Mouse (Mus musculus) ES-Bruce4 (cell line): ENCODE results near the gene Plppr3. TPM values are rescaled to one million over a fixed set of nuclear protein-coding genes. Genes with fewer than 3 reads are reported as not detected.
A peak's percentile ranks its signal among the peaks of the same experiment; 100 is the strongest.

Source experiments
- H3K27ac ChIP-seq: 2 replicates; pipeline ENCODE4 v1.5.1; 2012; ENCODE audit warnings: low read length, inconsistent platforms; ENCODE audit not compliant: insufficient read depth
- H3K27me3 ChIP-seq: 2 replicates; pipeline ENCODE4 v1.6.1; 2012; ENCODE audit warnings: mild to moderate bottlenecking, low read length, inconsistent platforms; ENCODE audit not compliant: control insufficient read depth, poor library complexity, insufficient read depth, severe bottlenecking
- H3K36me3 ChIP-seq: 2 replicates; pipeline ENCODE4 v1.6.1; 2012; ENCODE audit warnings: inconsistent platforms, mild to moderate bottlenecking, low read length, moderate library complexity; ENCODE audit not compliant: control insufficient read depth, poor library complexity, insufficient read depth, severe bottlenecking
- H3K4me1 ChIP-seq: one replicate; pipeline ENCODE4 v1.8.1; 2011; ENCODE audit warnings: low read length; ENCODE audit not compliant: control insufficient read depth, insufficient read depth
- H3K4me3 ChIP-seq: 2 replicates; pipeline ENCODE4 v1.5.1; 2011; ENCODE audit warnings: low read depth, mild to moderate bottlenecking, low read length
- H3K9ac ChIP-seq: 2 replicates; pipeline ENCODE4 v1.6.1; 2012; ENCODE audit warnings: low read depth, mild to moderate bottlenecking, inconsistent platforms; ENCODE audit not compliant: poor library complexity, severe bottlenecking
- H3K9me3 ChIP-seq: replicated peaks from 2 replicates; pipeline ENCODE4 v1.6.1; 2012; ENCODE audit warnings: mild to moderate bottlenecking, low read length, inconsistent platforms; ENCODE audit not compliant: control insufficient read depth, poor library complexity, insufficient read depth, severe bottlenecking
- CTCF ChIP-seq: IDR thresholded peaks from one replicate; pipeline ENCODE4 v1.8.1; 2011; ENCODE audit warnings: low read depth, low read length
- EP300 ChIP-seq: IDR thresholded peaks from 2 replicates; pipeline ENCODE4 v1.6.1; 2011; ENCODE audit warnings: low read depth, low read length; ENCODE audit not compliant: insufficient read depth
- POLR2A ChIP-seq: IDR thresholded peaks from one replicate; pipeline ENCODE4 v1.8.1; 2011; ENCODE audit warnings: low read length; ENCODE audit not compliant: insufficient read depth
- polyA plus RNA-seq: library from polyadenylated mRNA; stranded (reverse); fragments of >200 nt; gene quantifications from 2 replicates; pipeline ENCODE4 v1.2.4, GENCODE M21; 2011; ENCODE audit warnings: low read depth; ENCODE audit not compliant: missing spikeins, insufficient read depth, insufficient read length

Gene Plppr3
- 6.4 and 8.3 TPM in 2 replicates for polyA plus RNA-seq

GRCm38 (mm10) chr10:79874290-79874862 is at the start of gene Plppr3, which contains the start of gene Prtn3:
Plppr3 (minus strand) TSS chr10:79874634.
Prtn3 (plus strand) TSS chr10:79874476.
- peak within 1 kb of the TSS; percentile 77 for H3K4me3 ChIP-seq
- H3K9me3 ChIP-seq: no peaks in the 10 kb centered on the region
- H3K36me3 ChIP-seq: no peaks in the 10 kb centered on the region
- H3K27ac ChIP-seq: no peak within 1 kb of the TSS
- TF ChIP-seq POLR2A: no peak
- no peak for TF ChIP-seq CTCF
- no peak for TF ChIP-seq EP300
- peak within 1 kb of the TSS; percentile 66 for H3K9ac ChIP-seq
- peaks cover 2% of the 10 kb centered on the region for H3K4me1 ChIP-seq
- no peaks in the 10 kb centered on the region for H3K27me3 ChIP-seq

- no peak overlapping the region for H3K27ac ChIP-seq
- no peaks in the 10 kb centered on the region for H3K27me3 ChIP-seq
- H3K4me1 ChIP-seq: peaks cover 7% of the 10 kb centered on the region
These were observed 47.1 kb upstream of the Plppr3 start for GRCm38 (mm10) chr10:79921572-79921971.

GRCm38 (mm10) chr10:79920958-79921535 is 46.6 kb upstream of the Plppr3 start, which contains the start of gene R3hdm4:
R3hdm4 (minus strand) TSS chr10:79921208.
- H3K9me3 ChIP-seq: no peaks in the 10 kb centered on the region
- H3K4me3 ChIP-seq: peak within 1 kb of the TSS; percentile 49
- no peak within 1 kb of the TSS for H3K27ac ChIP-seq
- TF ChIP-seq EP300 (no peak), CTCF (no peak), POLR2A (no peak)
- no peaks in the 10 kb centered on the region for H3K27me3 ChIP-seq
- peak within 1 kb of the TSS; percentile 37 for H3K9ac ChIP-seq
- H3K36me3 ChIP-seq: no peaks in the 10 kb centered on the region
- peaks cover 7% of the 10 kb centered on the region for H3K4me1 ChIP-seq

More at GRCm38 (mm10) chr10:79921572-79921971, 47.1 kb upstream of the Plppr3 start:
- no peak for TF ChIP-seq EP300
- TF ChIP-seq CTCF: no peak
- no peak for TF ChIP-seq POLR2A
- peak overlapping the region; percentile 37 for H3K9ac ChIP-seq
- no peaks in the 10 kb centered on the region for H3K9me3 ChIP-seq
- H3K36me3 ChIP-seq: no peaks in the 10 kb centered on the region
- H3K4me3 ChIP-seq: peak overlapping the region; percentile 49

- Histone ChIP-seq H3K4me3 (peak overlapping the region; percentile 22; the same call in 1 of the 2 replicates), H3K9me3 (no peaks in the 10 kb centered on the region), H3K36me3 (no peaks in the 10 kb centered on the region), H3K9ac (no peak overlapping the region), H3K27me3 (no peaks in the 10 kb centered on the region), H3K27ac (no peak overlapping the region), H3K4me1 (peaks cover 7% of the 10 kb centered on the region)
- no peak for TF ChIP-seq EP300
- no peak for TF ChIP-seq CTCF
- TF ChIP-seq POLR2A: no peak
These were observed 45.8 kb upstream of the Plppr3 start for GRCm38 (mm10) chr10:79920056-79920890.

- H3K36me3 ChIP-seq: no peaks in the 10 kb centered on the region
- TF ChIP-seq POLR2A: no peak
- TF ChIP-seq CTCF: no peak
- no peak for TF ChIP-seq EP300
- H3K4me3 ChIP-seq: peak overlapping the region; percentile 64
- H3K9ac ChIP-seq: no peak overlapping the region
- no peak overlapping the region for H3K27ac ChIP-seq
- H3K27me3 ChIP-seq: no peaks in the 10 kb centered on the region
- peaks cover 7% of the 10 kb centered on the region for H3K4me1 ChIP-seq
- no peaks in the 10 kb centered on the region for H3K9me3 ChIP-seq
These were observed 44.9 kb upstream of the Plppr3 start for GRCm38 (mm10) chr10:79919251-79919849.
